In the genomic region with DNA sequence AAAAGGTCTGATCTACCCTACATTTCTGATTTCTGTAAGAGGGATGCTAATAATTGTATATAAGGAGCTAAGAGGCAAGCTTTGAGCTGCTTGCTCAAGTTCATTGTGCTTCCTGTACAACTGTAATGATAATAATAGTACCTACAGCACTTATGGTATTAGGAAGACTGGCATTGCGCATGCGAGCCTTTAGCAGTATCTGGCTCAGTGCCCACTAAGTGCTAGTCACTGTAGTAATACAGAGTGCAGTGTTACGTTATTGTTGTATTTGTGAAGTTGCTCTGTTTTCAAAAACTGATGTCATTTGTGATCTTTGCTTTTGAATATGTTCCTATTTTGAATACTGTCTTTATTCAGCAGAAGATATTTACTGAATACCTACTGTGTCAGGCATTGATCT, we compare ENCODE assay signal across 13 mouse cellular contexts. TPM values are rescaled to one million over a fixed set of nuclear protein-coding genes. Genes with fewer than 3 reads are reported as not detected.
DNase-seq lines count a peak whose midpoint lies in the region; ATAC-seq and TF ChIP-seq lines count a peak whose summit lies in the region.
"Had no signal": no experiment of that assay in that cellular context is flagged by ENCODE, and none has a peak within 500 bp of the region (broad histone marks: within the 10 kb centered on the region; RNA-seq: fewer than 3 reads in every experiment).

No protein-coding gene starts in this region.

- H3K9me3 ChIP-seq in heart, embryonic 12.5 days (replicated peaks), result no peaks in the 10 kb centered on the region
- H3K9me3 ChIP-seq in lung, postnatal 0 days (ENCODE audit: low read length), result no peaks in the 10 kb centered on the region
- no peaks in the 10 kb centered on the region for H3K9me3 ChIP-seq in stomach, postnatal 0 days (ENCODE audit: control insufficient read depth, low read length)
- H3K9me3 ChIP-seq: embryonic facial prominence, embryonic 15.5 days; lung, embryonic 15.5 days; stomach, embryonic 15.5 days had no signal

- H3K4me3 ChIP-seq in heart, embryonic 12.5 days, result no peak overlapping the region
- H3K4me3 ChIP-seq in lung, postnatal 0 days (ENCODE audit: low read depth, low read length), result no peak overlapping the region
- no peak overlapping the region for H3K4me3 ChIP-seq in stomach, postnatal 0 days (ENCODE audit: low read depth, low read length)
- H3K4me3 ChIP-seq: embryonic facial prominence, embryonic 15.5 days; lung, embryonic 15.5 days; stomach, embryonic 15.5 days had no signal

- no peak for ATAC-seq in heart, embryonic 12.5 days (ENCODE audit: insufficient number of reproducible peaks, low FRiP score)
- no peak for ATAC-seq in lung, postnatal 0 days
- peak; percentile 76; the same call in 1 of the 2 replicates for ATAC-seq in stomach, postnatal 0 days (ENCODE audit: low FRiP score, low TSS enrichment)

- H3K36me3 ChIP-seq in heart, embryonic 12.5 days, result no peaks in the 10 kb centered on the region
- no peaks in the 10 kb centered on the region for H3K36me3 ChIP-seq in lung, postnatal 0 days (ENCODE audit: insufficient read depth, low read length)
- no peaks in the 10 kb centered on the region for H3K36me3 ChIP-seq in stomach, postnatal 0 days (ENCODE audit: control insufficient read depth, insufficient read depth, low read length)
- H3K36me3 ChIP-seq: embryonic facial prominence, embryonic 15.5 days; lung, embryonic 15.5 days; stomach, embryonic 15.5 days had no signal

- H3K4me1 ChIP-seq in heart, embryonic 12.5 days (replicated peaks), result peaks cover 8% of the 10 kb centered on the region
- H3K4me1 ChIP-seq in lung, postnatal 0 days (ENCODE audit: insufficient read depth, low read depth, low read length), result no peaks in the 10 kb centered on the region
- no peaks in the 10 kb centered on the region for H3K4me1 ChIP-seq in stomach, postnatal 0 days (replicated peaks; ENCODE audit: control insufficient read depth, insufficient read depth)
- H3K4me1 ChIP-seq: embryonic facial prominence, embryonic 15.5 days; lung, embryonic 15.5 days; stomach, embryonic 15.5 days had no signal

- no peak for TF ChIP-seq CTCF in lung, postnatal 0 days (IDR thresholded peaks at IDR 0.05)
- TF ChIP-seq CTCF in stomach, postnatal 0 days (IDR thresholded peaks at IDR 0.05; ENCODE audit: low read depth), result no peak

- H3K27ac ChIP-seq in heart, embryonic 12.5 days (ENCODE audit: poor library complexity, severe bottlenecking), result no peak overlapping the region
- H3K27ac ChIP-seq in lung, postnatal 0 days (ENCODE audit: low read length), result no peak overlapping the region
- no peak overlapping the region for H3K27ac ChIP-seq in stomach, postnatal 0 days (replicated peaks)
- H3K27ac ChIP-seq: embryonic facial prominence, embryonic 15.5 days; lung, embryonic 15.5 days; stomach, embryonic 15.5 days had no signal

- H3K4me2 ChIP-seq in heart, embryonic 12.5 days, result no peak overlapping the region
- H3K4me2 ChIP-seq in lung, postnatal 0 days (replicated peaks; ENCODE audit: low read depth, low read length), result no peak overlapping the region
- no peak overlapping the region for H3K4me2 ChIP-seq in stomach, postnatal 0 days (replicated peaks; ENCODE audit: low read depth)
- H3K4me2 ChIP-seq: embryonic facial prominence, embryonic 15.5 days; lung, embryonic 15.5 days; stomach, embryonic 15.5 days had no signal

- TF ChIP-seq EP300 in lung, postnatal 0 days (IDR thresholded peaks at IDR 0.05), result no peak
- no peak for TF ChIP-seq EP300 in stomach, postnatal 0 days (optimal IDR thresholded peaks at IDR 0.05)

- H3K27me3 ChIP-seq in heart, embryonic 12.5 days (replicated peaks), result no peaks in the 10 kb centered on the region
- H3K27me3 ChIP-seq in lung, postnatal 0 days (replicated peaks; ENCODE audit: insufficient read depth, low read length), result no peaks in the 10 kb centered on the region
- no peaks in the 10 kb centered on the region for H3K27me3 ChIP-seq in stomach, postnatal 0 days (ENCODE audit: control insufficient read depth, insufficient read depth, low read length)
- H3K27me3 ChIP-seq: embryonic facial prominence, embryonic 15.5 days; lung, embryonic 15.5 days; stomach, embryonic 15.5 days had no signal

- DNase-seq in heart, adult 18-20 months, result peak; percentile 33 to 38
- peak; percentile 42 to 53 for DNase-seq in spleen, postnatal 36 days (ENCODE audit: low spot score in 2 of 2)
- no peak for DNase-seq in spleen, postnatal 4 days (ENCODE audit: low spot score in 2 of 2)
- peak; percentile 53 for DNase-seq in lung, postnatal 0 days (ENCODE audit: low spot score)
- DNase-seq in stomach, postnatal 0 days (ENCODE audit: low spot score), result peak; percentile 39
- no peak for DNase-seq in layer of hippocampus, adult 8-10 months (ENCODE audit: low spot score in 2 of 2)
- no peak for DNase-seq in urinary bladder, postnatal 10 days (ENCODE audit: low spot score)
- DNase-seq: cerebellum, adult 9-10 months; kidney, postnatal 14 days had no signal

- WGBS in heart, embryonic 12.5 days, result 49% methylated on average over 3 of the region's 3 CpGs
- 50% methylated on average over 3 of the region's 3 CpGs for WGBS in lung, postnatal 0 days
- WGBS in stomach, postnatal 0 days, result 39% methylated on average over 3 of the region's 3 CpGs

- H3K9ac ChIP-seq in heart, embryonic 12.5 days, result no peak overlapping the region
- no peak overlapping the region for H3K9ac ChIP-seq in lung, postnatal 0 days (replicated peaks; ENCODE audit: low read depth)
- no peak overlapping the region for H3K9ac ChIP-seq in stomach, postnatal 0 days (ENCODE audit: low read length)
- H3K9ac ChIP-seq: embryonic facial prominence, embryonic 15.5 days; lung, embryonic 15.5 days; stomach, embryonic 15.5 days had no signal

RNA-seq across cellular contexts. Expression of gene Fbxw7, which starts 11.3 kb away (rescaled TPM):
- 10 to 100 TPM; 38.1 to 43.0 TPM for total RNA-seq in heart, adult 18-20 months (2021)
- 6.9 and 8.0 TPM in 2 replicates for polyA plus RNA-seq in heart, embryonic 12.5 days (2016; fragmentation: Nextera tagmentation; extraction: Ambion mirVana)
- 8.2 and 8.6 TPM in 2 replicates for polyA plus RNA-seq in lung, postnatal 0 days (2015; fragmentation: Nextera tagmentation; extraction: Ambion mirVana)
- polyA plus RNA-seq in stomach, postnatal 0 days (2015; fragmentation: Nextera tagmentation; extraction: Ambion mirVana), result 6.7 and 7.4 TPM in 2 replicates
- 100 to 1,000 TPM; 154 to 165 (median 158) TPM for total RNA-seq in layer of hippocampus, adult 8-10 months (2022)

Comparison
In these comparisons a context has a peak if more than half of its experiments do, and no peak if none do; other contexts are left out.
1. DNase-seq: peak in heart, adult 18-20 months (2 of 2), spleen, postnatal 36 days (2 of 2), lung, postnatal 0 days (single experiment) and stomach, postnatal 0 days (single experiment); none in spleen, postnatal 4 days (0 of 2), layer of hippocampus, adult 8-10 months (0 of 2) and urinary bladder, postnatal 10 days (single experiment).